Mouse (Mus musculus) kidney, postnatal 10 days (tissue): ENCODE measurements around the gene Ubald1.
A peak's percentile ranks its signal among the peaks of the same experiment; 100 is the strongest.

Experiments
- DNase-seq: peaks from one replicate; pipeline ENCODE4 v3.0.0; 2021; ENCODE audit warnings: mixed read lengths

The Ubald1 gene

GRCm38 (mm10) chr16:4898881-4899280, 18.8 kb upstream of the Ubald1 start:
- no peak for DNase-seq

GRCm38 (mm10) chr16:4897146-4897730, 17.1 kb upstream of the Ubald1 start:
- no peak for DNase-seq

- DNase-seq: peak; percentile 46
These were observed 16.3 kb upstream of the Ubald1 start for GRCm38 (mm10) chr16:4896249-4897027.

GRCm38 (mm10) chr16:4894201-4894908, 14.2 kb upstream of the Ubald1 start:
- no peak for DNase-seq

GRCm38 (mm10) chr16:4892171-4892570, 12.1 kb upstream of the Ubald1 start:
- DNase-seq: no peak

GRCm38 (mm10) chr16:4890201-4890709, 10.1 kb upstream of the Ubald1 start:
- no peak for DNase-seq

- DNase-seq: no peak
These were observed 6.5 kb upstream of the Ubald1 start for GRCm38 (mm10) chr16:4886690-4887020.

GRCm38 (mm10) chr16:4885760-4886689, 5.9 kb upstream of the Ubald1 start, which contains the start of gene Mgrn1:
TSS of gene Mgrn1 (plus strand) at chr16:4886249.
- DNase-seq: peak; percentile 95

GRCm38 (mm10) chr16:4884930-4885329, 4.8 kb upstream of the Ubald1 start:
- DNase-seq: no peak

- peak; percentile 52 for DNase-seq
These were observed 1.6 kb upstream of the Ubald1 start for GRCm38 (mm10) chr16:4881400-4882351.

GRCm38 (mm10) chr16:4879708-4880124, 399 bp downstream of the Ubald1 start:
- peak; percentile 95 for DNase-seq

- peak; percentile 73 for DNase-seq
These were observed 911 bp downstream of the Ubald1 start for GRCm38 (mm10) chr16:4879101-4879707.

- DNase-seq: peak; percentile 66
These were observed 1.8 kb downstream of the Ubald1 start for GRCm38 (mm10) chr16:4878192-4878885.

- DNase-seq: no peak
These were observed 2.4 kb downstream of the Ubald1 start for GRCm38 (mm10) chr16:4877701-4878100.

GRCm38 (mm10) chr16:4877195-4877594, 2.9 kb downstream of the Ubald1 start:
- no peak for DNase-seq

- DNase-seq: peak; percentile 89
These were observed 4.0 kb downstream of the Ubald1 start for GRCm38 (mm10) chr16:4876033-4876680.

- DNase-seq: no peak
These were observed 4.7 kb downstream of the Ubald1 start for GRCm38 (mm10) chr16:4875198-4876032.

- no peak for DNase-seq
These were observed 8.2 kb downstream of the Ubald1 start for GRCm38 (mm10) chr16:4871926-4872325.

GRCm38 (mm10) chr16:4870490-4870889, 9.6 kb downstream of the Ubald1 start:
- DNase-seq: no peak
